Mouse (Mus musculus) hindbrain, embryonic 15.5 days (tissue): Measurements from ENCODE around the gene Cx3cr1. TPM values are rescaled to one million over a fixed set of nuclear protein-coding genes. Genes with fewer than 3 reads are reported as not detected.
A peak's percentile ranks its signal among the peaks of the same experiment; 100 is the strongest.

Source experiments
- ATAC-seq: fragments of 200-750 bp; cut with Nextera tagmentation; 2 replicates; pipeline ENCODE4 v1.8.0; 2017; ENCODE audit warnings: low read depth, moderate number of reproducible peaks, moderate TSS enrichment; ENCODE audit not compliant: low FRiP score
- H3K27ac ChIP-seq: fragments of 300-500 bp; sonication (generic); replicated peaks from 2 replicates; pipeline ENCODE4 v1.5.1; 2015; ENCODE audit warnings: mild to moderate bottlenecking, inconsistent platforms
- H3K27me3 ChIP-seq: fragments of 300-500 bp; sonication (generic); 2 replicates; pipeline ENCODE4 v1.6.1; 2015; ENCODE audit warnings: control low read depth, inconsistent platforms
- H3K36me3 ChIP-seq: fragments of 300-500 bp; sonication (generic); 2 replicates; pipeline ENCODE4 v1.6.1; 2015; ENCODE audit warnings: control low read depth, inconsistent platforms
- H3K4me1 ChIP-seq: fragments of 300-500 bp; sonication (generic); replicated peaks from 2 replicates; pipeline ENCODE4 v1.6.1; 2015; ENCODE audit warnings: control low read depth, inconsistent platforms
- H3K4me2 ChIP-seq: fragments of 300-500 bp; sonication (generic); 2 replicates; pipeline ENCODE4 v1.6.1; 2015; ENCODE audit warnings: moderate library complexity, mild to moderate bottlenecking, inconsistent platforms
- H3K4me3 ChIP-seq: fragments of 300-500 bp; sonication (generic); 2 replicates; pipeline ENCODE4 v1.5.1; 2015; ENCODE audit warnings: mild to moderate bottlenecking, inconsistent platforms
- H3K9ac ChIP-seq: fragments of 300-500 bp; sonication (generic); 2 replicates; pipeline ENCODE4 v1.6.1; 2015; ENCODE audit warnings: inconsistent platforms
- H3K9me3 ChIP-seq: fragments of 300-500 bp; sonication (generic); 2 replicates; pipeline ENCODE4 v1.6.1; 2016; ENCODE audit warnings: control low read depth, inconsistent platforms
- WGBS: fragments of 180-500 bp; shearing (Covaris S2); methylation state at CpG from one replicate; pipeline ENCODE4 v1.1.7; 2015; 5-methylcytosine and 5-hydroxymethylcytosine counted together
- polyA plus RNA-seq: library from polyadenylated mRNA; unstranded; fragments of >200 nt; fragmentation: Nextera tagmentation; extraction: Ambion mirVana; gene quantifications from 2 replicates; pipeline ENCODE4 v1.2.1, GENCODE M21; 2015

The Cx3cr1 gene
- polyA plus RNA-seq, 1 experiment from 2014 or later, result 9.9 TPM

- Histone ChIP-seq H3K4me1 (peaks cover 47% of the 10 kb centered on the region), H3K27ac (no peak overlapping the region; the same call in 1 of the 2 replicates), H3K4me3 (no peak overlapping the region), H3K4me2 (no peak overlapping the region), H3K36me3 (no peaks in the 10 kb centered on the region), H3K27me3 (no peaks in the 10 kb centered on the region), H3K9ac (no peak overlapping the region), H3K9me3 (no peaks in the 10 kb centered on the region)
- 56% methylated on average over 17 of the region's 17 CpGs for WGBS
- ATAC-seq, result no peak
Observed at GRCm38 (mm10) chr9:119976704-119977556, 92.7 kb downstream of the Cx3cr1 start.

- Histone ChIP-seq H3K9ac (no peak overlapping the region), H3K4me2 (no peak overlapping the region), H3K4me1 (peaks cover 47% of the 10 kb centered on the region), H3K9me3 (no peaks in the 10 kb centered on the region), H3K27ac (no peak overlapping the region), H3K36me3 (no peaks in the 10 kb centered on the region), H3K4me3 (no peak overlapping the region), H3K27me3 (no peaks in the 10 kb centered on the region)
- 95% methylated on average over 4 of the region's 4 CpGs for WGBS
- ATAC-seq, result no peak
Observed at GRCm38 (mm10) chr9:119975286-119975685, 94.4 kb downstream of the Cx3cr1 start.

DNA sequence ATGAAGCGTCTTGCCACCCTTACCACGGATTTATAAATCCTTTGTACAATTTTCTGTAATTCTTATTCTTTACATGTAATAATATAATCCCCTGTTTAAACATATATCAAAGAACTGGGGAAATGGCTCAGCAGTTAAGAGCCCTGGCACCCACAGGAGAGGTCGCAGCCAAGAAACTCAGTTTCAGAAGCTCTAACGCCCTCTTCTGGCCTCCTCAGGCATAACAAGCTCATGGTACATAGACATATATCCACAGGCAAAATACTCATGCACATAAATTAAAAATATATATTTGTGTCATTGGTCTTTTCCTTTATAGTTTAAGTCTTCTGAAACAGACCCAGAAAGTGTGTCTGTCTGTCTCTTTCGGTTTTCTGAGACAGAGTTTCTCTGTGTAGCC lies 95.1 kb downstream of the Cx3cr1 start:
- 85% methylated on average over 5 of the region's 5 CpGs for WGBS
- no peak overlapping the region for H3K4me2 ChIP-seq

GRCm38 (mm10) chr9:119973869-119974520 lies 95.7 kb downstream of the Cx3cr1 start:
- H3K4me3 ChIP-seq, result no peak overlapping the region
- WGBS, result 92% methylated on average over 27 of the region's 27 CpGs
- H3K4me2 ChIP-seq, result no peak overlapping the region
- H3K27me3 ChIP-seq, result no peaks in the 10 kb centered on the region
- no peak for ATAC-seq
- no peaks in the 10 kb centered on the region for H3K9me3 ChIP-seq
- no peak overlapping the region for H3K27ac ChIP-seq
- no peaks in the 10 kb centered on the region for H3K36me3 ChIP-seq
- no peak overlapping the region for H3K9ac ChIP-seq
- H3K4me1 ChIP-seq, result peaks cover 51% of the 10 kb centered on the region

More for the DNA sequence above, 95.1 kb downstream of the Cx3cr1 start:
- H3K9me3 ChIP-seq, result no peaks in the 10 kb centered on the region
- H3K27me3 ChIP-seq, result no peaks in the 10 kb centered on the region
- H3K9ac ChIP-seq, result no peak overlapping the region
- H3K4me1 ChIP-seq, result peaks cover 51% of the 10 kb centered on the region
- no peak overlapping the region for H3K4me3 ChIP-seq
- ATAC-seq, result no peak
- H3K27ac ChIP-seq, result no peak overlapping the region
- H3K36me3 ChIP-seq, result no peaks in the 10 kb centered on the region

DNA sequence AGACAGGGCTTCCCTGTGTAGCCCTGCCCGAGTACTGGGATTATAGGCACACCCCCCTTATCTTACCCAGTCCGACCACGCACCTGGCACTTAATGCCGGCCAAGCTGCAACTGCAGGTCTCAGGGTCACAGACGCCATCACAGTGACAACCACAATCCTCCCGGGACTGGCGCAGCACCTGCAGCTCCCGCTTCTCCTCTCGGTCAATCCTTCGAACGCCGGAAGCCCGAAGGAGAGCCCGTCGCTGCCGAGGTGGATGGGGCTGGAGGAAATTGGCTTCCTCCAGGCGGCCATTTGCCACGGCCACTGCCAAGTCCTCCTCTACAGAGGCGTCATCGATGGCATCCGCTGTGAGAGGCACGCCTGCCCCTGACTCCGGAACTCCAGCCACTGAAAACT lies 96.4 kb downstream of the Cx3cr1 start:
- Histone ChIP-seq H3K4me1 (peaks cover 44% of the 10 kb centered on the region), H3K27ac (0 out of 2 replicates have a peak overlapping the region, but pooled peaks have one; percentile 18), H3K4me3 (no peak overlapping the region), H3K36me3 (no peaks in the 10 kb centered on the region), H3K9me3 (no peaks in the 10 kb centered on the region), H3K27me3 (no peaks in the 10 kb centered on the region), H3K4me2 (no peak overlapping the region), H3K9ac (no peak overlapping the region)
- ATAC-seq, result no peak
- WGBS, result 88% methylated on average over 23 of the region's 23 CpGs

- WGBS, result 72% methylated on average over 12 of the region's 12 CpGs
- 0 out of 2 replicates have a peak overlapping the region, but pooled peaks have one; percentile 18 for H3K27ac ChIP-seq
Observed at GRCm38 (mm10) chr9:119972582-119972981, 97.1 kb downstream of the Cx3cr1 start.

DNA sequence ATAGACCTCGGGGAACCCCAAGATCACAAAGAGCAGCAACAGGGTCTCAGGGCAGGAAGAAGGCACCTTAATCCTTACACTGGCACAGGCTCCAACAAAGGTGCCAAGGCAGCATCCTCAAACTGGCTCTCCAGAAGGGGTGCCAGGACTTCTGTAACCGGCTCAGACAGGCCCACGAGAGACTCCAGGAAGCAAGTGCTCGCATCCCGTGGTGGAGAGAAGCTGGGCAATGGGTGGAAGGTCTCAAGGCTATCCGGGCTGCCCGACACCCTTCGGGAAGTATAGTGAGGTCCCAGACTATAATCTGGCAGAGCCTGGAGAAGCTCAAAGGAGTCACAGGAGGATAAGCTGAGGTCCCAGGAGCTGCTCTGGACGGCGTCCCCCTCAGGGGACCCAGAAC lies 97.5 kb downstream of the Cx3cr1 start:
- no peak overlapping the region for H3K9ac ChIP-seq
- no peak overlapping the region for H3K27ac ChIP-seq
- ATAC-seq, result no peak
- WGBS, result 87% methylated on average over 10 of the region's 10 CpGs
- H3K36me3 ChIP-seq, result no peaks in the 10 kb centered on the region
- no peak overlapping the region for H3K4me2 ChIP-seq
- H3K27me3 ChIP-seq, result no peaks in the 10 kb centered on the region
- no peak overlapping the region for H3K4me3 ChIP-seq
- H3K4me1 ChIP-seq, result peaks cover 33% of the 10 kb centered on the region
- H3K9me3 ChIP-seq, result no peaks in the 10 kb centered on the region

More at GRCm38 (mm10) chr9:119972582-119972981, 97.1 kb downstream of the Cx3cr1 start:
- Histone ChIP-seq H3K9me3 (no peaks in the 10 kb centered on the region), H3K36me3 (no peaks in the 10 kb centered on the region), H3K4me2 (no peak overlapping the region), H3K4me1 (peaks cover 37% of the 10 kb centered on the region), H3K9ac (no peak overlapping the region), H3K27me3 (no peaks in the 10 kb centered on the region), H3K4me3 (no peak overlapping the region)
- no peak for ATAC-seq

DNA sequence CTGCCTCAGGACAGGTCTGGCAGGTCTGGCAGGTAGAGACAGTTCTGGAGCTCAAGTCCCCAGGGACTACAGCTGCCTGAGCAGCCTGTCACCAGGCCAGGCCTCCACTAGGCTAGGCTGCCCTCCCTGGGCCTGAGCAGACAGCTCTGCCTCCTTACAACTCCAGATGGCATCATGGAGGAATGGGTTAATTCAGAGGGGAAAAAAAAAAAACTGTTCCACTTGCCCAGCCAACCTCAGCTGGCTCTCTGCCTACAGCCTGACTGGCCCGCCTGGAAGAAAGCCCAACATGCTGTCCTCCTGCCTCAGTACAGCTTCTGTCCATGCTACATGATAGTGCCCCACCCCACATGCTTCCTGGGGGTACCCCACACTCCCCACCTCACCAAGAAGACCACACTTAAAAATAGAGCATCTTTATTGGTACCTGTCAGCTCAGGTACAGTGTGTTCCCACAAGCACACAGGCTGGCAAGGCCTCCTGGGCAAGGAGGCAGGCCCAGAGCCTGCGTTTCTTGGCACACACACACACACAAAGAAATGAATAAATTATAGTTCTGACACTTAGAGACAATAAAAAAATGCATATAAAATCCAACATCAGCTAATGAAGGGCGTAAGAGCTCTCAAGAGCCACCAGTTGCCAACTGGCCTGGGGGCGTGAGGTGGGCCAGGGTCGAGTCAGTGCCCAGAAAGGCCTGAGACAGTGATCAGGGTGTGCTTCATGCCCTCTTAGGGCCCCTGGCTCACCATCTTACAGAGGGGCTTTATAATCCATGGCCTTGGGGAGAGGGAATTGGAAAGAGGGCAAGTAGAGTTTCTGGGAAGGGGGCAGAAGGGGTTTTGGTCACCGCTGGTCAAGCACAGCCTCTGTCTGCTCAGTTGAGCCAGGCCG lies 98.7 kb downstream of the Cx3cr1 start:
- ATAC-seq, result peak; percentile 76
- H3K27ac ChIP-seq, result peak overlapping the region; percentile 56
- no peaks in the 10 kb centered on the region for H3K27me3 ChIP-seq
- WGBS, result 63% methylated on average over 7 of the region's 7 CpGs
- no peak overlapping the region for H3K4me2 ChIP-seq
- H3K9me3 ChIP-seq, result no peaks in the 10 kb centered on the region
- no peaks in the 10 kb centered on the region for H3K36me3 ChIP-seq
- no peak overlapping the region for H3K9ac ChIP-seq
- H3K4me3 ChIP-seq, result no peak overlapping the region
- peaks cover 25% of the 10 kb centered on the region for H3K4me1 ChIP-seq

- H3K4me1 ChIP-seq, result peaks cover 25% of the 10 kb centered on the region
- H3K9ac ChIP-seq, result no peak overlapping the region
- no peak overlapping the region for H3K4me3 ChIP-seq
- no peaks in the 10 kb centered on the region for H3K36me3 ChIP-seq
- 45% methylated on average over 6 of the region's 6 CpGs for WGBS
- H3K4me2 ChIP-seq, result no peak overlapping the region
- H3K27ac ChIP-seq, result peak overlapping the region; percentile 56
- peak; percentile 21; the same call in 1 of the 2 replicates for ATAC-seq
- H3K9me3 ChIP-seq, result no peaks in the 10 kb centered on the region
- no peaks in the 10 kb centered on the region for H3K27me3 ChIP-seq
Observed at GRCm38 (mm10) chr9:119970221-119970620, 99.5 kb downstream of the Cx3cr1 start.

GRCm38 (mm10) chr9:119969811-119970210 lies 99.9 kb downstream of the Cx3cr1 start:
- Histone ChIP-seq H3K27me3 (no peaks in the 10 kb centered on the region), H3K4me1 (peaks cover 25% of the 10 kb centered on the region), H3K4me2 (no peak overlapping the region), H3K27ac (no peak overlapping the region), H3K9me3 (no peaks in the 10 kb centered on the region), H3K36me3 (no peaks in the 10 kb centered on the region), H3K9ac (no peak overlapping the region), H3K4me3 (no peak overlapping the region)
- WGBS, result 82% methylated on average over 7 of the region's 7 CpGs
- ATAC-seq, result no peak

- Histone ChIP-seq H3K27ac (no peak overlapping the region), H3K4me1 (peaks cover 15% of the 10 kb centered on the region), H3K9me3 (no peaks in the 10 kb centered on the region), H3K4me2 (no peak overlapping the region), H3K4me3 (no peak overlapping the region), H3K27me3 (no peaks in the 10 kb centered on the region), H3K9ac (no peak overlapping the region), H3K36me3 (no peaks in the 10 kb centered on the region)
- WGBS, result 85% methylated on average over 26 of the region's 26 CpGs
- no peak for ATAC-seq
Observed at GRCm38 (mm10) chr9:119966221-119966910, 103.3 kb downstream of the Cx3cr1 start.
